Mouse (Mus musculus) G1E (cell line): ENCODE measurements around the gene Sap25.

Experiments used
- CTCF ChIP-seq: IDR thresholded peaks from 2 replicates; pipeline ENCODE4 v1.5.1; 2012; ENCODE audit warnings: low read depth, low read length, inconsistent platforms, mixed read lengths
- GATA1 ChIP-seq: IDR thresholded peaks from 2 replicates; pipeline ENCODE4 v1.6.1; 2012; ENCODE audit warnings: borderline replicate concordance, low read length, inconsistent platforms, mixed read lengths

DNA sequence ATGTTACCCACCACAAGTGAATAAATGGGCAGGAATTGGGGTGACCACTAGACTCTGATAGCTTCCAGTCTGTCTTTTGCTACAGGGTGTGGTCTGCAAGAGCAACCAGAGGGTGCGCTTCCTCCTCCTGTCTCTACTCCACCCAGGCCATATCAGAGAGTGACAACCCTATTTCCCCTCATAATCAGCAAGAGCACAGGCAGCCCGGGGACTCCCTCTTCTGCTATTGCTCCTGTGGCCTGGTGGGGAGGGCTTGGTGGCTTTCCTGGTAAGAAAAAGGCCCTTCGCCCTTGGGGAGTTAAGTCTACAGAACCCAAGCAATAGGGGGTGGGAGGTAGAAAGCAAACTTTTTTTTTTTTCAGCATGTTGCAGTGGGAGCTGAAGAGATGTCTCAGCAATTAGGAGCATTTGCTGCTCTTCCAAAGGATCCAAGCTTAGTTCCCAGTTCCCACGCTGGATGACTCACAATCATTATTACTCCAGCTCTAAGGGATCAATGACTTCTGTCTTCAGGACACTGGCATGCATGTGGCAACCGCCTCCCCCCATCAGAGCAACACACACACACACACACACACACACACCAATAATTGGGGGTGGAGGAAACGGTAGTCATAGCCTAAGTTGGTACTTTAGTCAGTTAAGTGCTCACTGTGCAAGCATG lies 45.1 kb downstream of the Sap25 start:
- TF ChIP-seq CTCF, result no peak
- no peak for TF ChIP-seq GATA1
